Mouse (Mus musculus) brain, embryonic 14.5 days (tissue): Measurements from ENCODE around the gene Gng8. TPM values are rescaled to one million over a fixed set of nuclear protein-coding genes. Genes with fewer than 3 reads are reported as not detected.

Experiments used
- DNase-seq: peaks from one replicate; pipeline ENCODE4 v3.0.0-alpha.2; 2011; ENCODE audit warnings: low read depth
- CTCF ChIP-seq: fragments of 200-500 bp; IDR thresholded peaks from 2 replicates; pipeline ENCODE4 v1.5.1; 2012; ENCODE audit warnings: inconsistent platforms, mild to moderate bottlenecking, moderate library complexity, borderline replicate concordance; ENCODE audit not compliant: insufficient read depth, insufficient read length; ENCODE audit errors: extremely low read depth
- POLR2A ChIP-seq: fragments of 200-500 bp; IDR thresholded peaks from 2 replicates; pipeline ENCODE4 v1.6.1; 2012; ENCODE audit warnings: mild to moderate bottlenecking, inconsistent platforms, borderline replicate concordance; ENCODE audit not compliant: poor library complexity, insufficient read depth, insufficient read length, severe bottlenecking; ENCODE audit errors: extremely low read depth
- polyA plus RNA-seq: library from polyadenylated mRNA; depleted of rRNA; stranded (reverse); fragments of >200 nt; gene quantifications from 2 replicates; pipeline ENCODE4 v1.2.3, GENCODE M21; 2012; rRNA removed

Gng8 gene
- polyA plus RNA-seq, 1 experiment = 11.5 TPM

DNA sequence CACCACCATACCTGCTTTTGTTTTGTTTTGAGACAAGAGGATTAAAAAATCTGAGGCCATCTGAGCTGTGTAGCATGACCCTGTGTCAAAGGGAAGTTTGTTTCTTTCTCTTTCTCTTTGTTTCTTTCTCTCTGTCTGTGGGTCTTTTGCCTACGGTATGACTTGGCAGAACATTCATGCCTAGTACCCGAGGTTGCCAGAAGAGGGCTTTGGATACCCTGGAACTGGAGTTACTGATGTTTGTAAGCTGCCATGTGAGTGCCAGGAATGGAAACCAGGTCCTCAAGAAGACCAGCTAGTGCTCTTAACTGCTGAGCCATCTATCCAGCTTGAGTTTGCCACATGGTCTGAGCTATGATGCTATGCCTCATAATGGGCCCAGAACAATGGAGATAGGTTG lies 36.8 kb downstream of the Gng8 start:
- no peak for TF ChIP-seq CTCF
- TF ChIP-seq POLR2A = no peak
- DNase-seq = no peak

DNA sequence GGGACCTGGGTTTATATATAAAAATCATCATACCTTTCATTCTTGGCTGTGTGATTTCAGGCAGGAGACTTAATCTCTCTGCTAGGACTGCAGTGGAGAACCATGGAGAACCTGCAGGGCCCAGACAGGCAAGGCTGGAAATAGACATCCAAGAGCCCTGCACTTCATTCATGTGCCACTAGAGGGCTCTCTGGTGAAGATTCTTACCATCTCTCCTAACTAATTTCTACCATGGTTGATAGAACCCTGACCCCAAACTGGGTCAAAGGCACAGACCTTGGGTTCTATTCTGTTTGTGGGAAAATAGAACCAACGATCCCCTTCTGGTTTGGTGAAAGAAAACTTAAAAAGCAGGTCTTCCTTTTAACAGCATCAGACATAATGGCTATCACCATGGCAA lies 39.3 kb downstream of the Gng8 start:
- TF ChIP-seq POLR2A = no peak
- peak; percentile 77; the same call in 1 of the 2 replicates for TF ChIP-seq CTCF
- peak; percentile 74 for DNase-seq

DNA sequence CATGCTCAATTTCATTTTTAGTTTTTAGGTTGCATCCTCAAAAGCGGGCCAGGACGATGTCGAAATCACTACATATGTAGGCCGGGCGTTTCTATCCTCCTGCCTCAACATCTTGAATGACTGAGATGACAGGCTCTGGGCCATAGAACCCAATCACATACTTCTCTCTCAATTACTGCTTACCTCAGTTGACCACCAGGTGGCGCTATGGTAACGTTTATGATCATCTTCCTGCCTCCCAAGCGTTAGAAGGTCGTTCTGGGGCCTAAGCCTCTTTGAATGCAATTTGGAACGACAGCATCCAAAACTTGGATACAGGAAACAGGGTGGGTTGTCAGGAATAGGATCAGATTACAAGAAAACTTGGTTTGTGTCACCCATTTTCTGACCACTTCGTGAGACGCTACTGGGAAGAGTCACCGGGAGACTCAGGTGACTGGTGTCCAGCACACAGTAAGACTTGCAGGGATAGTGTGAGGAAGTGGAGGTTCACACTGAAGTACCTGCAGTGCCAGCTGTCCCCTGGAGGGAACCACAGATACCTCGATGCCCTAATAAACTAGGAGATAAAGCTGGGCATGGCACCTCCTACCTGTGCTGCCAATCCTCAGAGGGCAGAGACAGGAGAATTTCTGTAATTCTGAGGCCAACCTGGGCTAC lies 40.5 kb downstream of the Gng8 start:
- no peak for TF ChIP-seq POLR2A
- peak; percentile 84; the same call in 1 of the 2 replicates for TF ChIP-seq CTCF
- peak; percentile 95 for DNase-seq

DNA sequence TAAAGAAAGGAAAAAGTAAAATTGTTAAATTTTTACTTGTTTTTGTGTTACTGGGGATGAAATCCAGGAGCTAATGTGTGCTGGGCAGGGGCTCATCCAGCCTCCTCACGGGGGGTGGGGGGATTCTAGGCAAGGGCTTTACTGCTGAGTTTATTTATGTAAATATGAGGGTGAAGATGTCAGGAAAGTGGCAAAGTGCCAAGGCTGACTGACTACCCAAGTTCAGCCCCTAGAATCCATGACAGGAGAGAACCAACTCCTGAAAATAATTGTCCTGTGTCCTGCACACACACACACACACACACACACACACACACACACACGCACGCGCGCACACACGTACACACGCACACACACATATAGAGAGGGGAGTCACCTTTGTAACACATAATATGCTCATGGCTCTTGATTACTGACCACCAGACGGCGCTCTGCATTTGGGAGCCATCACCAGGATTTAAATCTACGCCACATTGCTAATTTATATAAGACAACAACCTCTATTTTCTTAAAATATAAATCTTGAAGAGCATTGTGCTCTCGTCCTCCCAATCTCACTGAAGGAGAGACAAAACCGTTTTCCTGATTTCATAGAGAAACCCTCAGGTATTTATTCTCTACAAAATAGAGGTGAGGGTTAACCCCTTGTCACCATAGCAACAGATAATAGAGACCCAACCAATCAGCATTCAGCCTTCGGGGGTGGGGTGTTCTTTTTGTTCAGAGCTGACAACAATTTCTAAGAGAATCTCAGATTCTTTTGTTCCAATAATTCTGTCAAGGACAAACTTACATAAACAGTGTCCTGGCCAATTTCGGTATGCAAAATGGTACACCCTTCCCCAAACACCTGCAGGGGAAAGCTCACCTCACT lies 41.4 kb downstream of the Gng8 start:
- peak; percentile 92 for DNase-seq
- TF ChIP-seq CTCF (peak; percentile 74; the same call in 1 of the 2 replicates), POLR2A (no peak)

DNA sequence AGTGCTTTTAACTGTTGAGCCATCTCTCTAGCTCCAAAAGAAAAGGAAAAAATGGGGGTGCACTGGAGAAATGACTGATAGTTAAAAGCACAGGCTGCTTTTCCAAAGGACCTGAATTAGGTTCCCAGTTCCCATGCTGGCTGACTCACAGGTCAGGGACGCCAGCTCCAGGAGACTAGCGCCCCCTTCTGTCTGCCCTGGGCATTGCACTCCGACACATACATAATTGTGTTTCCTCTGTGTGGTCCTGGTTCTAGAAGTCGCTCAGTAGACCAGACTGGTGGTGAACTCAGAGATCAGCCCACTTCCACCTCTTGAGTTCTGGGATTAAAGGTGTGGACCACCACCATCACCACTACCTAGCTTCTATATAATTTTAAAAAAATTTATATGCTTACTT lies 45.7 kb downstream of the Gng8 start:
- DNase-seq = no peak

DNA sequence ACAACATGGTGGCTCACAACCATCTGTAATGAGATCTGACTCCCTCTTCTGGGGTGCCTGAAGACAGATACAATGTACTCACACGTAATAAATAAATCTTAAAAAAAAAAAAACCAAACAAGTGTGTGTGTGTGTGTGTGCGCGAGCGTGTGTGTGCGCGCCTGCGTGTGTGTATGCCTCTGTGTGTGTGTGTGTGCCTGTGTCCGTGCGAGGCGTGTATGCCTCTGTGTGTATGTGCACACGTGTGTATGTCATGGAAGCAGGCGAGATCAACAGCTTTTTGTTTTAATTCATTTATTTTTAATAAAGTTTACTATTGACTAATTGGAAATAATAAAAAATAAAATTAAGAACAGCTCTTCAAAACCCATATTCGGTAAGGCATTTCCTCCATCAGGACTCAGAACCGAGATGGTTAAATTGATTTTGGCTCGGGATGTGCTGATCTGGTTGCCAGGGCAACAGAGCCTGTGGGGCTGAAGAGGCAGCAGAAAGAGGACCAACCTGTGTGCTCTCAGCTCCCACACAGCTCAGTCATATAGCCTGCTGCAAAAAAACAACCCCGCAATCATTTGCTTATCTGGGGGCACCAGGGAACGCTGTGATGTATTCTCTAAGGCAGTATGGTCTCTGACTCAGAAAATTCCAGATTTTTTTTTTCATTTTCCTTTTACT lies 46.7 kb downstream of the Gng8 start:
- peak; percentile 96 for DNase-seq
- TF ChIP-seq POLR2A = no peak
- no peak for TF ChIP-seq CTCF

More for the DNA sequence above, 45.7 kb downstream of the Gng8 start:
- TF ChIP-seq CTCF (peak; percentile 58), POLR2A (no peak)

DNA sequence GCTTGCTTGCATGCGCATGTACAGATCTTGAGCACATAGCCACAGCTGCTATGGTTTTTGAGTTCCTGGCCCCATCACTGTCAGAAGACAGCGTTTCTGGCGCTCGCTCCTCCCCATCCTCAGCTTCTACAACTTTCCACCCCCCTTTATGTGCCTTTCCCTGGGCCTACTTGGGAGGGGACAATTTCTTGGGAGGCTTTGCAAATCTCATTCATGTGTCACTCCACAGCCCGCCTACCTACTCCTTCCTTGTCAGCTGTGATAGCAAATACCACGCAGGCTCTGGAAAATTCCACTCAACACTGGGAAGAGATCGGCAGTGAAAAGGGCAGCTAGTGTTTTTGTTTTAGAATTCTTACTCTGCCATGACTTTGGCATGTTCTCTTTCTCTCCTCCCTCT lies 48.7 kb downstream of the Gng8 start:
- no peak for TF ChIP-seq CTCF
- no peak for TF ChIP-seq POLR2A
- DNase-seq = peak; percentile 73

DNA sequence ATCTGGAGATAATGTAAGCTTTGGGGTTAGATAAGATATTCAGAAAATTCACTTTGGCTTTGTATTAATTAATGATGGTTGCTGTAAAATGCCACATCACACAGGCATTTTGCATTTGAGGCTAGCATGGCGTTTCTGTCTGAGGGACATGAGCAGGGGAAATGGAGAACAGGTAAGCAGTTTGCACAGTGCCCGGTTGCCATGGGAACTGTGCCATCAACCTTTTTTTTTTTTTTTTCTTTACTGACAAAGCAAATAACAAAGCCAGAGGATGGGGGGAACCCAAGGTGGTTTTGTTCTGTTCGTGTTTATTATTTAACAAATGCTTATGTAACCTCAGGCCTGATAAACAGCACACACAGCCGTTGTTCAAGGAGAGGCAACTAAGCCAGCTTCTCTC lies 51.3 kb downstream of the Gng8 start:
- TF ChIP-seq POLR2A (no peak), CTCF (no peak)
- peak; percentile 84 for DNase-seq

DNA sequence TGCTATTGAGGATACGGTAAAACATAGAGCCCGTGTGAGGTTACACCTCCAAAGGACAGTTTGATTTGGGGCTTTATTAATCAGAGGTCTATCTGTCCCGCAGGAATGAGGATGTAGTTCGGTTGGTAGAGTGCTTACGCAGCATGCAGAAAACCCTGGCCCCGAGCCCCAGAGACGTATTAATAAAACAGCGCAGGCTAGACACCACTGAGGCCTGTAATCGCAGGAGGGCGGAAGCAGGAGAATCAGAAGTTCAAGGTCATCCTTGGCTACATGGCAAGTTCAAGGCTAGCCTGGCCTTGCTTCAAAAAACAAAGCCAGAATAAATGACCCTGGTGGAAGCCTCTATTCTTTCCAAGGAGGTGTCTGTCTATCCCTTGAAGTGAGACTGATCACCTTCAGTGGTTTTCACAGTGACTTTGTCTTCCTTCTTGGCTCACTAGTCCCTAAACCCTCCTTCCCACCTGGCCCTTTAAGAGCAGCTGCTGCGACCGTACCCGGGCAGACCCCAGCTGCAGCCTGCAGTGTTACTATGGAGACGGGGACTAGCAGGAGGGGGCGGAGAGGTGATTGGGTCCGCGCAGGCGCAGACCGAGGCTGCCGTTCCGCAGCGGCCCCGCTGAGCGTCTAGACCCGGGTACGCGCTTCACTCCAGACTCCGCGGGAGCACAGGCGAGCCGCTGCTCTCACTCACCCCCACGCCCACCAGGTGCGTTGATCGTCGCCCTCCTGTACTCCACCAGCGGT lies 52.6 kb downstream of the Gng8 start, which contains the start of gene Pnmal2:
Pnmal2 (plus strand) TSS at position 622 of the 747 bp plus-strand sequence.
- DNase-seq = peak; percentile 98
- peak; percentile 81 for TF ChIP-seq POLR2A
- TF ChIP-seq CTCF = no peak

DNA sequence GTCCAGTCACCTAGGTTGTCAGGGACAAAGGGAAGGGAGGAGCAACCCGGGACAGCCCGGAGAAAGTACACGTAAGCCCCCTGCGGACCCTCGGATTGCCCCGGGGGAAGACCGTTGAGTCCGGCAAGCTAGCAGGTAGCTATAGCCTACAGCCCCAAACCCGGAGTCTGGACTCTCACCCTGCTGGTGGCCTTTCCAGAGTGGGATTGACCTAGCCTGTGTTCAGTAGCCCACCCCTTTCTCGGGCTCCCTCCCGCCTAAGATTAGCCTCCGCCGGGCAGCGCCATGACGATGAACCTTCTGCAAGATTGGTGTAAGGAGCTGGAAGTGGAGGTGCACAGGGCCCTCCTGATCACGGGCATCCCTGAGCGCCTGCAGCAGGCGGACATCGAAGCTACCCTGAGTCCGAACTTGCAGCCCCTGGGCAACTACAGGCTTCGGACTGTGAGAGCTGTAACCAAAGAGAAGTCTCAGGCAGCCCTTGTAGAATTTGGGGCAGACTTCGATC lies 53.3 kb downstream of the Gng8 start:
- no peak for TF ChIP-seq POLR2A
- no peak for TF ChIP-seq CTCF
- DNase-seq = no peak

Other genes starting within 250 kb of the Gng8 start
- not detected in 2 replicates for gene Ceacam15, start 216.1 kb upstream of the Gng8 start, polyA plus RNA-seq
- gene Ceacam9, start 169.9 kb upstream of the Gng8 start, polyA plus RNA-seq = 0.48 TPM in 1 of 2 replicates, not detected in the other
- 455 and 489 TPM in 2 replicates for gene Ap2s1, start 153.4 kb upstream of the Gng8 start, polyA plus RNA-seq
- gene Slc1a5, start 110.4 kb upstream of the Gng8 start, polyA plus RNA-seq = 18.7 and 32.3 TPM in 2 replicates
- gene Strn4, start 75.9 kb upstream of the Gng8 start, polyA plus RNA-seq = 306 and 379 TPM in 2 replicates
- 35.1 and 47.7 TPM in 2 replicates for gene Fkrp, start 75.1 kb upstream of the Gng8 start, polyA plus RNA-seq
- 13.9 and 14.0 TPM in 2 replicates for gene Prkd2, start 48.9 kb upstream of the Gng8 start, polyA plus RNA-seq
- gene Dact3, start 16.5 kb upstream of the Gng8 start, polyA plus RNA-seq = 41.7 and 43.6 TPM in 2 replicates
- 0.47 and 0.75 TPM in 2 replicates for gene Ptgir, start 14.7 kb downstream of the Gng8 start, polyA plus RNA-seq
- 580 and 837 TPM in 2 replicates for gene Calm3, start 32.3 kb downstream of the Gng8 start, polyA plus RNA-seq
- 44.9 and 96.9 TPM in 2 replicates for gene Pnmal2, start 52.9 kb downstream of the Gng8 start, polyA plus RNA-seq
- 28.0 and 34.5 TPM in 2 replicates for gene Pnmal1, start 67.9 kb downstream of the Gng8 start, polyA plus RNA-seq
- gene Gm42372, start 91.3 kb downstream of the Gng8 start, polyA plus RNA-seq = 5.2 and 19.6 TPM in 2 replicates
- 6.4 and 8.6 TPM in 2 replicates for gene Ccdc8, start 100.9 kb downstream of the Gng8 start, polyA plus RNA-seq
- gene Ppp5c, start 136.1 kb downstream of the Gng8 start, polyA plus RNA-seq = 164 and 199 TPM in 2 replicates
- 4.1 and 6.9 TPM in 2 replicates for gene Hif3a, start 170.6 kb downstream of the Gng8 start, polyA plus RNA-seq
- gene Psg16, start 182.3 kb downstream of the Gng8 start, polyA plus RNA-seq = 1.6 and 2.7 TPM in 2 replicates